Mouse (Mus musculus): ENCODE measurements around the gene H2-Aa. TPM values are rescaled to one million over a fixed set of nuclear protein-coding genes. Genes with fewer than 3 reads are reported as not detected.

The H2-Aa gene
- polyA plus RNA-seq, 1 experiment, result not detected

DNA sequence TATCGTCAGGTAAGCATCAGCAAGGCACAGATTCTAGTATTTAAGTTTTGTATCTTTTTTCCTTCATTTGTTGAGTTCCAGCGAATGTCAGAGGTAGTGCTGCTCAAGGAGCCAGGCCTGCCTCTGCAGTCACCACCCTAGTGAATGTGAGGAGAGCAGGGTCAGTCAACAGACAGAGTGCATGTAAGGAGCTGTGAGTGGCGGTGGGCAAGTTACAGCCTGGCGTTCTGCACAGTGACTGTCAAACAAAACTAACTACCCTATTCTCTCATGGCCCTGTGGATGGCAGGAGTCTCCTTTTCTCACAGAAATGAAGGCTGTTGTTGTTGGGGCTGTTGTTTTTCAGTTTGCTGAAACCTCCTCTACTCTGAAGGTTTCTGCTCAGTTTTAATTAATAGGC lies 2.3 kb downstream of the H2-Aa start:
- TF ChIP-seq GATA1 (IDR thresholded peaks at IDR 0.05; ENCODE audit: low read length), result no peak

DNA sequence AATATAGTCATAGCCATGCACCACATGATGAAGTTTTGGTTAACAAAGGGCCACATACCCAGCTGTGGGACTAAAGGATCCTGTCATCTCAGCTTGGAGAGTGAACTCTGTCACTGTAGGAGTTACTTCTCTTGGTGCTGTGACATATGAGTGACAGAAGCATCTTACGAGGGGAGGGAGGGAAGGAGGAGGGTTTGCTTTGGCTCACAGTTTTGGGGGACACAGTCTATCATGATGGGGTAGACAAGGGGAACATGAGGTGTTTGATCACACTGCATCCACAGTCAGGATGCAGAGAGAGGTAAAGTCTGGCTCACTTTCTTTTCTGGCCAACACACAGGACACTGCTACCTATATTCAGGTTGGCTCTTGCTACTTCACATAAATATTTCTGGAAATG lies 5.8 kb downstream of the H2-Aa start:
- no peak for TF ChIP-seq GATA1 (IDR thresholded peaks at IDR 0.05; ENCODE audit: low read length)

DNA sequence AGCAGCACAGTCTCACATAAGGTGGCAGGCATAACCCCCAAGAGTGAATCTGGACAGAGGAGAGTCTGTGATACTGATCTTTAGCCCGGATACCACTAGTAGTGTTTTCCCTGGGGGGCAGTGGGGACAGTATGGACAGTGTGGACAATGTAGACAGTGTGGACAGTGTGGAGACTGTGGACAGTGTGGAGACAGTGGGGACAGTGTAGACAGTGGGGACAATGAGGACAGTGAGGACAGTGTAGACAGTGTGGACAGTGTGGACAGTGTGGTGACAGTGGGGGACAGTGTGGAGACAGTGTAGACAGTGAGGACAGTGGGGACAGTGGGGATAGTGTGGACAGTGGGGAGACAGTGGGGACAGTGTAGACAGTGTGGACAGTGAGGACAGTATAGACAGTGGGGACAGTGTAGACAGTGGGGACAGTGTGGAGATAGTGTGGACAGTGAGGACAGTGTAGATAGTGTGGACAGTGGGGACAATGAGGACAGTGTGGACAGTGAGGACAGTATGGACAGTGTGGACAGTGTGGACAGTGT lies 7.1 kb downstream of the H2-Aa start:
- no peak for TF ChIP-seq GATA1 (IDR thresholded peaks at IDR 0.05; ENCODE audit: low read length)

DNA sequence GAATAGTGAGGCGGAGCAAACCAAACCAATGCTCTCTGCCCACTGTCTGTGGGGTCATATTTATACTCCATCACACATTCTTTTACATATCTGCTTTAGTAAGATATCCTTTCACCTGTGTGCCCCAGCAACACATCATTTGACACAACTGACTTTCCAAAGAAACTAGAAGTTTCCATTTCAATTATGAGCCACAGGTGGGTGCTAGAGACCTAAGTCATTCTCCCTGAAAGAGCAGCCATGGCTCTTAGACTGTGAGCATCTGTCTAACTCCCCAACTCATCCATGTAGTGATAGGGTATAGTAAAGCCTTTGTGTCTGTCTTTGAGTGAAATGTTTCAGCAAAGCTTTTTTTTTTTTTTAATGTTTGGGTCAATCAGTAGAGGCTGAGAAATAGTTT lies 15.5 kb downstream of the H2-Aa start:
- no peak for TF ChIP-seq GATA1 (IDR thresholded peaks at IDR 0.05; ENCODE audit: low read length)

DNA sequence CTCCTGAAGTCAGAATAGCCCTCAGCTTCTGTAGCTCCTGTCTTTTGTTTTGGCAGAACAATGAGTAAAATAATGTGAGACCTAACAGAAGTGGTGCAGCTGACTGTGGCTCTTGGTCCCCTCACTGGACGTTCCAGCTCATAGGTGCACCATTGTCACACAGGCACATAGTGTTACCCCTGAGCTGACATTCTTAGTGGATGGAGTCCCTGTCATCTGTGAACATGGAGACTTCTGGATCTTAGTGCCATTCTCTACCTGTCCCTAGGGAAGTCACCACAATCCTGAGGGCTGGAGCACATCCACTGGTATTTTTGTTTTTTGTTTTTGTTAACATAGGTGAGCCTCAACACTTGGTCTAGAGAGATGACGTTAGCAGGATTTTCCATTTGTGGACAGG lies 16.7 kb downstream of the H2-Aa start:
- no peak for TF ChIP-seq GATA1 (IDR thresholded peaks at IDR 0.05; ENCODE audit: low read length)

DNA sequence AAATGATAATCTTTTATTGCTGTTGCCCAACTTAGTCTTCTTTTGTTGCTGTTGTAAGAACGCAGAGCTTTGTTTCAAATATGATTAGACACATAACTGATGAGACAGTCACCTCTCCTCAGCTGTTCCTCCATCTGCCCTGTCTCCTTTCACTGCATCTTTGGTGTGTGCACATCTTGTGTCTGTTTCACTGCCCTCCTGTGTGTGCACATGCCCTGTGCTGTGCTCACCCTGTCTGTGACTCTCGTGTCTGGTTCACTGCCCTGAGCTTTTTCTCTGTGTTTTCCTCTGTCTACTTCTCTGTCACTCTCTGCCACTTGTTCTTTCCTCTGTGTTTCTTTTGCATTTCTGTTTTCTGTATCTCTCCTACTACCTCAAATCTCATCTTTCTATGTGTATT lies 17.4 kb downstream of the H2-Aa start:
- no peak for TF ChIP-seq GATA1 (IDR thresholded peaks at IDR 0.05; ENCODE audit: low read length)

DNA sequence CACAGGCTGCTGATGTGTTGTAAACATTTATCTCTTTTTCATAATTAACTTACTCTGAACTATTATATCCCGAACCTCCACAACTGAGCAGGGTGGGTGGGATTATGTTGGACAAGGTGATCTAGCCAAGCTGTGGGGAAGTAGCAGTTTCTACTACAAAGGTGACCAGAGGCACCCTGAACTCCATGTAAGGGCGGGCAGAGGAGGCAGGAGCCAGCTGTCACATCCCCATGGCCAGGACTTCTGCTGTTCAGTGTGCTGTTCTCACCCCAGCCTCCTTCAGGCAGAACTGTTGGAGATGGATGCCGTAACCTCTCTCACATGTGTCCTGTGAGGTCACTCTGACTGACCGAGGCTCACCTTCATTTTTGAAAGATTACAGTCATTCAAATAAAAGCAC lies 17.8 kb downstream of the H2-Aa start:
- TF ChIP-seq GATA1 (IDR thresholded peaks at IDR 0.05; ENCODE audit: low read length), result no peak

DNA sequence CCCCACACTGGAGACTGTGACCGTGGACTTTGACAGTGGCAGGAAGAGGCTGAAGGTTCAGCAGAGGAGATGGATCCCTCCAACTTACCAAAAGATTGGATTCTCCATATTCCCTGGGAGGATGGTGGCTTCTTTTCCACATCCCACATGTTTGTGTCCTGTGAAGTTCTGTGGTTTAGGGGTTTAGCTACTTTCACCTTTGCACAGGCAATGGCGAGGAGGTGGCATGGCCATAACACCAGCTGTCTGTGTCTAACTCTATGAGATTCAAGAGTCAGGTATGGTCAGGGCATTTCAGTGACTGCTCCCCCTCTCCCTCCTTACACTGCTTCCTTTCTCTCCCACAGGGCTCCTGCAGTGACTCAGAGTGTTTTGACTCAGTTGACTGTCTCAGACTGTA lies 18.9 kb downstream of the H2-Aa start:
- no peak for TF ChIP-seq GATA1 (IDR thresholded peaks at IDR 0.05; ENCODE audit: low read length)

DNA sequence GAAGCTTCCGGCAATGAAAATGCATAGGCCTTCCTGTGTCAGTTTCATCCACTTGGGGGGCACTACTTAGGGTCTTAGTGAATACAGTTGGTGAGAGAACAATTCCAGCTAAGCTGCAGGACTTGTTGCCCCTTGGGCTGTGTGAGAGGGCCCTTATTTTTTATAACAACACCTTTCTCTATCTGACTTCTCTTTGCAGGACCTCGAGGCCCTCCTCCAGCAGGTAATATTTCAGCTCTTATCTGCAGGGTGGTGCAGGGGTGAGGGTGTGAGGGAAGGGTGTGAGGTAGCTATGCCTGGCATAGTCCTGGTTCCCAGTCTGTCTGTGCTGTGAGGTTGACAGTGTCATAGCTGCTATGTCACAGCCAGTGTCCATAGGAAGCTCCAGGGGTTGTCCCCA lies 19.4 kb downstream of the H2-Aa start:
- TF ChIP-seq GATA1 (IDR thresholded peaks at IDR 0.05; ENCODE audit: low read length), result no peak

DNA sequence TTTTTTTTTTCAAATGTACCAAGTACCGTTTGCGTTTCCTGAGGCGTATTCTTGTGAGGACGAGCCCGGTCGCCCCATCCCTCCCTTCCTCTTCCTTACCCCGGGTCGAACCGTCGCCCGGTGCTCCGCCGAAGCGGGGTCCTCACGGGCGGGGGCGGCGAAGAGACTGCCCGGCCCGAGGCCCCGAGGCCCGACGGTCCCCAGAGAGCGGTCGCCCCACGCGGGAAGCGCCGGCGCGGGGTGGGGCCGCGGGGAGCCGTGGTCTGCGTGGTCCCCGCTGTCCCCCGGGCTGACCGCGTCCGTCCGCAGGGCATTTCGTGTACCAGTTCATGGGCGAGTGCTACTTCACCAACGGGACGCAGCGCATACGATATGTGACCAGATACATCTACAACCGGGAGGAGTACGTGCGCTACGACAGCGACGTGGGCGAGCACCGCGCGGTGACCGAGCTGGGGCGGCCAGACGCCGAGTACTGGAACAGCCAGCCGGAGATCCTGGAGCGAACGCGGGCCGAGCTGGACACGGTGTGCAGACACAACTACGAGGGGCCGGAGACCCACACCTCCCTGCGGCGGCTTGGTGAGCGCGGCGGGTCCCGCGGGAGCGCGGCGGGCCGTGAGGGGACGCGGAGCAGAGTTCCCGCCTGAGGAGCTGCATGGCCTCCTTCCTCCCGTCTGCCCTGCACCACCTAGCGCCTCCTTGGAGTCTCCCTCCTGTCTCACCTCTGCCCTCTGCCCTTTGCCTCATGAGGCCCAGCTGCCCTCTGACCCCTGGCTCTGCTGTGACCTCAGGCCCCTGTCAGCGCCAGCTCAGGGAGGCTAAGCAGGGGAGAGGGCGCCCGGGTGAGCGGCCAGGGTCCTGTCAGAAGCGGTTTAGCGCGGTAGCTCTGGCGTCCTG lies 22.9 kb downstream of the H2-Aa start:
- no peak for TF ChIP-seq GATA1 (IDR thresholded peaks at IDR 0.05; ENCODE audit: low read length)

DNA sequence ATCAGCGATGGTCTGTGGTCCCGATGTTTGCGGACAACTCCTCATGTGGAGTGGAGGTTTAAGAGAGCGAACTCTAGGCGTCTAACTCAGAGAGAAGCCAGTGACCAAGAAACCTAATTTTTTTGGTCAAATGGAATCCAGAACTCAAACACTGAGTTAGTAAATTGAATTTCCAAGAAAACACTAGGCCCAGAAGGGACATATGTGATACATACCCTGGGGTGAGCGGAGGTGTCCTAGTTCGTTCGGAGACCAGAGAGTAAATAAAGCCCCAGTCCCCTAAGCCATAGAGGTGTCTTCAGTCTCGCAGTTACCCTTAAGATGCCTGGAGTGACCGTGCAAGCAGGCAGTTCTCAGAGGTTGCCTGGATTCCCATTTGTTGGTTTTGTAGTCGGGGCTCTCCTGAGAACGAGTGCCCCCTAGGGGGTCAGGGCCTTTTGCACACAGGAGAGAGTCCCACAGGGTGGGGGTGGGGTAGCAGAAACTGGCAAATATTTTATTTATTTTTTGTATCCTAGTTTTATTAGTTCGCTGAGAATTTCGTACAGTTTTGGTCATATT lies 23.7 kb downstream of the H2-Aa start:
- TF ChIP-seq GATA1 (IDR thresholded peaks at IDR 0.05; ENCODE audit: low read length), result no peak

DNA sequence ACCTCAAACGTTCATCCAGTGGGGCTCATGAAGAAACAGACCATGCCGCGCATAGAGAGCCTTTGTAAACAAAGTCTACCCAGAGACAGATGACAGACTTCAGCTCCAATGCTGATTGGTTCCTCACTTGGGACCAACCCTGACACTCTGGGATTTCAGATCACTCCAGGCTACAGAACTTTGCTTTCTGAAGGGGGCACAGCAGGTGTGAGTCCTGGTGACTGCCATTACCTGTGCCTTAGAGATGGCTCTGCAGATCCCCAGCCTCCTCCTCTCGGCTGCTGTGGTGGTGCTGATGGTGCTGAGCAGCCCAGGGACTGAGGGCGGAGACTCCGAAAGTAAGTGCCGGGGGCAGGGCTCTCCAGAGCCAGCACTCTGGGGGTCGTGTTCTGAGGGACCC lies 24.6 kb downstream of the H2-Aa start:
- no peak for TF ChIP-seq GATA1 (IDR thresholded peaks at IDR 0.05; ENCODE audit: low read length)

DNA sequence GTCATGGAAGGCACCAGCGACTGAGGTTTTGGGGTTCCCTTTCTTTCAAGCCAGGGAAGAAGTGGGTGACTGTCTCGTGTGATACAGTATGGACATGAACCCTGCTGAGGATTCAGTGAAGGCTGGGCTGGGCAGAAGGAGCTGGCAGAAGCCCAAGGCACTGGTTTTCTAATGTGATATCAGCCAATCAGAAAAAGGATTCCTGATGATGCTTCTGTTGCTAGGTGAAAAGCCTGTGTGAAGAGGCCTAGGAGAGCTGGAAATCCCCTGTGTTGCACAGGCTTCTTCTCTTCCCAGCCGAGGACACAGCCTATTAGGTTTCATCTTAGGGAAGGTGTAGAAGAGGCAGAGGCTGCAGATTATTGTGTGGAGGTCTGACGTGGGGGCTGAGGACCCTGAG lies 26.1 kb downstream of the H2-Aa start:
- TF ChIP-seq GATA1 (IDR thresholded peaks at IDR 0.05; ENCODE audit: low read length), result no peak

DNA sequence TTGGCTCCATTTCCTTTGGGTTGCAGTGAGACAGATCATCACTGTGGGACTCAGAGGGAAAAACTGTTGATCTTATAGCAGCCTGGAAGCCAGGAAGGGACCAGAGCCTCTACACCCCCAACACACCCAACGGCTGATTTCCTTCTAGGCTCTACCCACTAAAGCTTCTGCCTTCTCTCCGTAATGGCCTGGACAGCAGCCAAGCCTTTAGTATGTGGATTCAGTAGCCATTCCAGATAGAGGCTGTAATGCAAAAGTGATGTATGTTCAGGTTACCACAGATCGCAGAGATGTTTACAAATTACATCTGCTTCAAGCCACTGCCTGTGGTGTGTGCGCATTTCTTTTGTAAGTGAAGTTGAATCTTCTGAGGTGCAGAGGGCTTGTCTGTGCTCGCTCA lies 27.1 kb downstream of the H2-Aa start:
- no peak for TF ChIP-seq GATA1 (IDR thresholded peaks at IDR 0.05; ENCODE audit: low read length)

DNA sequence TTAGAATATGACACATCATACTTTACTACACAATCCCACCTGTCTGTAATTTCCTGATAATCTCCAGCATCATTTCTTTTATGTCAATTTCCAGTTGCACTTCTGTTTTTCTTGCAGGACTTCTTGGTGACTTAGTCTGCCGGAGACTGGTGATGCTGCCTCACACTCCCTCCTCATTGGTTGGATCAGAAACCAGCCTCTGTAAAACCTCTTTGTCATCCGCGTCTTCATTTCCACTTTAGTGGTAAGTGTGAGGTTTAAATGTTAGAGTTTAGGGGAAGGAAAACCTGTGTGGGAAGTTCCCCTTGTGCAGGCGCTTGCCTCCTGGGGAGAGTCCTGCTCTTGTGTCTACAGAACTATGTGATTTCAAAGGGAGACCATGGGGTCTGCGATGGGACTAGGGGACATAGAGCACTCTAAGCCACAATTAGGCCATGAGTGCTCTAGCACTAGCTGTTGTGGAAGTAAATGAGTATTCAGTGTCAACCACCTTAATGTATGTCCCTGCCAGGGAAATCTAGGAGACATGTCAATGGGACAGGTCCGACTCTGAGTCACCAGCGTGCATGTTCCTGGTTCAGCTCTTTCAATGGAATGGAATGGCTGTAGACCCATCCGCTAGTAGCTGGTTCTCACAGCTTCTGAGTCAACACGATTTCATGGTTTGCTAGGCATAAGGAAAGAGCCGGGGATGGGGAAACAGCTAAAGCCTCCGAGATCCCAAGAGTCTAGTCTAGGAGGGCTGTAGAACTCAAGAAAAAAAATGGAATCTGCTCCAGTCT lies 29.8 kb downstream of the H2-Aa start, which contains the start of gene H2-Ab1:
H2-Ab1 (plus strand) TSS at position 96 of the 782 bp plus-strand sequence.
- TF ChIP-seq GATA1 (IDR thresholded peaks at IDR 0.05; ENCODE audit: low read length), result no peak

DNA sequence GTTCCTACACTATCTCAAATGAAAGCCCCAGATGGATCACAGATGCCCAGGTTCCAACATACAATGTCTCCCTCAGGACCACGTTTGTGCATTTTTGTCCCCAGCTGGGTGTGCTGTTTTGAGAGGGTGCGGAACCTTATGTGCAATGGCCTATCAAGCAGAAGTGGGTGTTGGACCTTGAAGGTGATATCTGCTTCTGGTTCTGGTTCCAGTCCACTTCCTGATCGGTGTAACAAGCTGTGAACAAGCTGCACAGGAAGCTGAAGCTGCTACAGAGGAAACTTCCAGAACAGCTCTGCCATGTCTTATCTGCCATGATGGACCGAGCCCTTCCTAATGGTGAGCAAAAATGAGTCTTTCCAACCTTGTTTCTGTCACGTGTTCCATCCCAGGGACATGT lies 31.1 kb downstream of the H2-Aa start:
- no peak for TF ChIP-seq GATA1 (IDR thresholded peaks at IDR 0.05; ENCODE audit: low read length)

All from G1E-ER4 (cell line).